Mouse (Mus musculus) left cerebral cortex, postnatal 4 days (tissue): ENCODE data around the gene Gm20388. TPM values are rescaled to one million over a fixed set of nuclear protein-coding genes. Genes with fewer than 3 reads are reported as not detected.

Source experiments
- DNase-seq: peaks from one replicate; pipeline ENCODE4 v3.0.0-alpha.2; 2022
- intact Hi-C: fragments of 180-260 bp; cut with DNase I; formaldehyde crosslinking; loops from one replicate; pipeline ENCODE4 v1.15.1; 2025
- total RNA-seq, 2 experiments: library from RNA; stranded (reverse); gene quantifications; 2 replicates each; pipeline ENCODE4 v1.2.3; 2021

Gene Gm20388
- total RNA-seq, 2 experiments from 2014 or later = 6.5 to 12.8 TPM

GRCm38 (mm10) chr8:122482448-122482847 is 2571.8 kb downstream of the Gm20388 start:
- intact Hi-C loops = no loop called here
- no peak for DNase-seq

GRCm38 (mm10) chr8:122483877-122484276 is 2573.2 kb downstream of the Gm20388 start:
- DNase-seq = no peak
- intact Hi-C loops = no loop called here

DNA sequence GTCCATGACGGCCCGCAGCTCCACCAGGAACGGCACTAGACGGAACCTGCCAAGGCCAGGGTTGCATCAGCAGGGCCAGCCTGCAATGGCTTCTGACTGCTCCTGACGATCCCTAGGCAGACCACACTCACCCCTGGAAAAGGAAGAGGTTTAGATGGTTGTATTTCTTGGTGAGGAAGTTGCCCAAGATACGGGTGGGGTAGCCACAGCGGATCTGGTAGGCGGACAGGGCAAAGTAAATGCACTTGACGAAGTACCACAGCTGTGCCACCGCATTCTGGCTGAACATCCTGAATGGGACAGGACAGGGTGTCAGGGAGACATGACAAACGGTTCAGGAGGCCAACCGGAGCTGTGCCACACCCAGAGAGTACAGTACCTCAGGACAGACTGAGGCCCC is 2574.2 kb downstream of the Gm20388 start:
- no peak for DNase-seq
- intact Hi-C loops = no loop called here

DNA sequence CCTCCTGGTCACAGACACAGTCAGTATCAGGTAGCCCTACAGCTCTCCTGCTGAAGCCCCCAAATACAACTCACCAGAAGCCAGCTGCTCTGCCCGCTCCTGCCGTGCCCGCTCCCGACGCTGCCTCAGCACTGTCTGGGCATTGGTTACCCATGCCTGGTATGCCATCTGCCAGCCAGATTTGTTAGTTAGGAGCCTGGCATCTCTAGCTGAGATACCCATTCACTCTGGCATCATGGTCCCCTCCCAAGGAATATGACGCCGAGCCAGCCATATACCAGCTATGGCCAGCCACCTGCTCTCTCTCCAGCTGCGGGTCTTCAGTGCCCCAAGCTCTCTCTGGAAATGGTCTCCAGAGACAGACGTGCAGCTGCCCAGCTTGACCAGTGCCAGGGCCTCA is 2577.7 kb downstream of the Gm20388 start:
- DNase-seq = peak; percentile 73
- intact Hi-C loops = no loop called here

DNA sequence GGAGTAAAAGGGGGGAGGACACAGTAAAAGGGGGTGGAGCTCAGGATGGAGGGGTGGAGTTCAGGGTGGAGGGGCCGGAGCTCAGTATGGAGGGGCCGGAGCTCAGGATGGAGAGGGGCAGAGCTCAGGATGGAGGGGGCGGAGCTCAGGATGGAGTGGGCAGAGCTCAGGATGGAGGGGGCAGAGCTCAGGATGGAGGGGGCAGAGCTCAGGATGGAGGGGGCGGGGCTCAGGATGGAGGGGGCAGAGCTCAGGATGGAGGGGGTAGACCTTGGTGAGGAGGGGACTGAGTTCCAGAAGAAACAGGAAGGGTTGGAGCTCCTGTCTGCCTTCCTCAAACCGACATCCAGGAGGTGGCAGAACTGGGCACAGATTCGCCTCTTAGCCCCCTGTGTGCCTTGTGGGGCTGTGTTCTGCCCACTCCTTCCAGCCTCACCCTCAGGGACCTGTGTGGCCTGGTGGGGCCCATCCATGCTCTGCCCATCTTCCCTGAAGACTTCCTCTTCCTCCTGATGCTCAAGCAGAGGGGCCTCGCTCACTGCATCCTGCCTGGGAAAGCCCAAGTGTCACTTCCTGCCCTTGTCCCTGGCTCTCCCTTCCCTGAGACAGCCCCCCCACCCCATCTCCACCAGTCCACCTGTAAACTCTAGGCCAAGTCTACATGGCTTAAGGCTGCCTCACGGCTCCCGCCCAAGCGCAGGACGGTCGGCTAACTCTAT is 2586.5 kb downstream of the Gm20388 start:
- DNase-seq = no peak
- intact Hi-C loops = no loop called here

DNA sequence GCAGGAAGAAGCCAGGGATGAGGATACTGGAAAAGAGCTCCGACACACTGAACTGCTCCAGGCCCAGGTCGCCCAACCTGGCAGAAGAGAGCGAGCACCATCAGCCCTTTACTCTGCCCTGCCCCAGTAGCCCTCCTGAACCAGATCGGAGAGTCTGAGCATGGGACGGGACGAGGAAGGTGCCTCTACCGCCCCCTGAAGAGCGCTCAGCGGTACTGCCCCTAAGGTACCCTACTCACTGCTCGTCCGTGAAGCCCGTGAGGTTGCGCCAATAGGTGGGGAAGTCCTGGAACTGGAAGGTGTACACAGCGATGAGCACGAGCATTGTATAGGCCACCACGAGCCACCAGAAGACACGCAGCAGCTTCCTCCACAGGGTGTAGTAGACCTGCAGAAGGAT is 2587.3 kb downstream of the Gm20388 start:
- intact Hi-C loops = no loop called here
- DNase-seq = no peak

DNA sequence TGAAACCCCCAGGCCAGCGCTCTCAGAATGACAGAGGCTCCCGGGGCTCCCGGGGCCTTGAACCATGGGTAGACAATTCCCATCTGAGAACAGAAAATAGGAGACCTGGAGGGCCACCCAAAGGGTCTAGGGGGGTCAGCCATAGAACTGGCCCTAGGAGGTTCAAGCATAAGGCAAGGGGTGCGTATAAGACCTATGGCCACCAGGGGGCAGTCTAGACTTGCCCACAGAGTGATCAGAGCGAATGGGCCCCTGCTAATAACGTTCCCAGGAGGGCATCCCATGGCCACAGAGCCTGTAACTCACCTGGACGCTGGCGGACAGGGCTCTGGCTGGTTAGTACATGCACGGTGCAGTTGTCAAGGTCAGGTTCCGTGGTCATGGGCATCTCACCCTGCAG is 2590.2 kb downstream of the Gm20388 start:
- intact Hi-C loops = loop anchor here (2.0 to 5.0 kb wide), 2 partner anchors 51 to 328 kb away; partner anchors contain the start of gene Piezo1
- peak; percentile 80 for DNase-seq

DNA sequence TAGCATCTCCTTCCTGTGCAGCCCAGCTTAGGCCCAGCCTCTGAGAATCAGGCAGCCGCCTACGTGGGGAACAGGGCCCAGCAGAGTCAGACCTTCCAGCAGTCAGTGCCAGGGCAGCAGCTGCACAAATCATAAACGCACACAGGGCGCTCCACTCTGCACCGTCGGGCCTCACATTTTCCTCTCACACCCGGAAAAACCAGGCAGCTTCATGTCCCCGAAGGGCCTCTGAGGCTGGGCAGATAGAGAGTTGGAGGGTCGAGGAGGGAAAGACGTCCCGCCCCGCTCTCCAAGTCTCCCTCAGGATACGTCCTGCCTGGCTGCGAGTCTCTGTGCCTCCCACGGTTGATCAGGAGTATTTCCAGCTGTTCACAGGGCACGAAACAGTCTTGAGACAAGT is 2600.9 kb downstream of the Gm20388 start:
- intact Hi-C loops = no loop called here

GRCm38 (mm10) chr8:122512392-122512791 is 2601.8 kb downstream of the Gm20388 start:
- no peak for DNase-seq
- intact Hi-C loops = no loop called here

More for the DNA sequence above, 2600.9 kb downstream of the Gm20388 start:
- DNase-seq = no peak

GRCm38 (mm10) chr8:122515699-122516098 is 2605.1 kb downstream of the Gm20388 start:
- intact Hi-C loops = no loop called here
- DNase-seq = no peak

- intact Hi-C loops = no loop called here
- DNase-seq = no peak
Observed at GRCm38 (mm10) chr8:122517541-122518190, 2607.0 kb downstream of the Gm20388 start.

DNA sequence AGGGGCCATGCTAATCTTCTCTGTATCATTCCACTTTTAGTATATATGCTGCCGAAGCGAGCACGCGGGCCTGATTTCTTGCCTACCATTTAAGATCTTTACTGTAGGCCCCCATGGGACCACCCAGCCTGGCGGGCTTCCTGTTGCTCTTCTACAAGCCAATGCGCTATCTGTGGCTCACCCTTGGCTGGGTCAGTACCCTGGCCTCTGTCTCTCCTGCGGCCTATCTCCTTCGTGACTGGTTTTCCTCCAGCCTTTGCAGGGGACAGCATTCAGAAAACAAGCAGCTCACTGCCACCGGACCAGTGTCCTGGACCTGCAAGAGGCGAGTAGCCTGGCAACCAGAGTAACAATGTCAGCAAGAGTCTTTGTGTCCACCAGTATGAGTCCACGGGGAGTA is 2610.0 kb downstream of the Gm20388 start:
- DNase-seq = no peak
- intact Hi-C loops = no loop called here

DNA sequence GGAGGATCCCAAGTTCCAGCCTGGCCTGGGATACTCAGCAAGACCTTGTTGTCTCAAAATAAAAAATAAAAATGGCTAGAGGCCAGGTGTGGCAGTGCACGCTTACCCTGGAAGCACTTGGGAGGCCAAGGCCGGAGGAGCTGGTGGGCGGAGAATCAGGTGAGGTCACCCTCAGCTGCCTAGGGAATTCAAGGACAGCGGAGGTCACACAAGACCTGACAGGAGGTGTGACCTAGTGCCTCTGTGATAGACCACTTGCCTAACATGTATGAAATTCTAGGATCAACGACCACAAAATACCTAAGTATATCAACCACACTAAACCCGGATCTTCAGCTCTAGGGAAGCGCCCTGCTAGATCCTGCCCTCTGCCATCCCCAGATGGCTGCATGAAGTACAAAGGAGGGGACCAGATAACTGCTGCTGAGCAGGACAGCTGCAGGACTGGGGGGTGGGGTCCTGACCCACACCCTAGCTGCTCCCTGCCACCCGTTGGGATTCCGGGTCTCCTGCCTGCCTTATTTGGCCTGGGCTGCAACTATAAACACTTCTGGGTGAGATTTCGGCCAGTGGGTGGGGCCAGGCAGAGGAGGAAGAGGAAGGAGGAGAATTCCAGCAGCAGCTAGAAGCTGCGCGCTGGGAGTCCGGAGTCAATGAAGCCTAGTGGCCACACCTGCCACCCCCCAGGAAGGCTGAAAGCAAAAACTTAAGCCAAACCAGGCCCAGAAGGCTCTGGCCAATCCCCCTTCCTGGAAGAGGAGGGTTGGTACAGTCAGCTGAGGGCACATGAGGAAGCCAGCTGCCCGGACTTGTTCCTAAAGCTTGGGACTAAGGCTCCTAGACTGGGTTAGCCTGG is 2612.4 kb downstream of the Gm20388 start:
- peak; percentile 54 for DNase-seq

DNA sequence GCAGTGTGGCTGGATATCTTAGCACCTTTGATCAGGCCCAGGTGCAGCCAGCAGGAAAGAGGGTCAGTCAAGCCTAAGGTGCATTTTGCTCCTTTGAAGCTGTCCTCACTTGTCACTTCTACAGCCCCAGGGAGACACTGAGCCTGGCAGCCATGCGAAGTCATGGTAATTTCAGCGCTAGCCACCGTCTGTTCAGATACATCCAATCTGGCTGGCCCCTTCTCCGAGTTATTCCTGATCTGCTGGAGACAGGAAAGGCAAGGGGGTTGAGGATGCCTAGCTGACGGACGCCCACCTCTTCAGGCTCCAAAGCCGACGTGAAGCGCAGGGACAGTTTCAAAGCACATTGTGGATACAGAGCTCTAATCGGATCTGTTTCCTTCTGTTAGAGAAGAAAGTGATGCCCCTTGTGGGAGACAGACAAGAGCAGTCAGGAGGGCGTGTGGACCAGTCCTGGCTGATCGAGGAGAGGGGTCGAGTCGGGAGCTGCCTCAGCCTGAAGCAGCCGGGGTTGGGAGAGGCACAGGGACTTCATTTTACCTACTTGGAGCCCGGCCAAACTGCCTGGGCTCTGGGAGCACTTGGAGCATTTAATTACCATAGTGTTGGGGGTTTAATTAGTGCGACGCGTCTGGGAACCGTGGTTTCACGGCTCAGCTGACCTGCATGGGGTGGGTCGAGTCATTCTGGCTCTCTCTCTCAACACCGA is 2613.2 kb downstream of the Gm20388 start:
- peak; percentile 70 for DNase-seq
- intact Hi-C loops = no loop called here

More for the DNA sequence above, 2612.4 kb downstream of the Gm20388 start:
- intact Hi-C loops = no loop called here

DNA sequence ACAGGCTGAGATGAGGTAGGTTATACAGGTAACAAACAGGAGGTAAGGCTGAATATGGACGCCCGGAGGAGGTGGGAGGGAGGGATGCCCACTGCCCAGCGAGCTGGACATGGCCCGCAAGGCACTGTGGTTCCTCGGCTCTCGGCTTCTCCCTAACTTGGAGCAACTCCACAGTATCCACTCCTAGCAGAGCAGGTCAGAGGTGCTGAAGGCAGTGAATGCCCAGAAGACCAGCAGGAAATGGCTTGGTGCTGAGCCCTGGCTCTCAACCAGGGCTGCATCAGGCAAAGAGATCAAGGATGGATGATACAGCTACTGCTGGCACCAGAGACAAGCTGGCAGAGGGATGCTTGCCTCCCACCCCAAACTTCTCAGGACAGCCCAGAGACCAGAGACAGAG is 2613.9 kb downstream of the Gm20388 start:
- intact Hi-C loops = no loop called here
- DNase-seq = peak; percentile 35

GRCm38 (mm10) chr8:122525004-122525403 is 2614.4 kb downstream of the Gm20388 start:
- no peak for DNase-seq
- intact Hi-C loops = no loop called here

- no peak for DNase-seq
- intact Hi-C loops = no loop called here
Observed at GRCm38 (mm10) chr8:122526084-122526483, 2615.4 kb downstream of the Gm20388 start.

GRCm38 (mm10) chr8:122526526-122527170 is 2616.0 kb downstream of the Gm20388 start:
- intact Hi-C loops = no loop called here
- DNase-seq = no peak

DNA sequence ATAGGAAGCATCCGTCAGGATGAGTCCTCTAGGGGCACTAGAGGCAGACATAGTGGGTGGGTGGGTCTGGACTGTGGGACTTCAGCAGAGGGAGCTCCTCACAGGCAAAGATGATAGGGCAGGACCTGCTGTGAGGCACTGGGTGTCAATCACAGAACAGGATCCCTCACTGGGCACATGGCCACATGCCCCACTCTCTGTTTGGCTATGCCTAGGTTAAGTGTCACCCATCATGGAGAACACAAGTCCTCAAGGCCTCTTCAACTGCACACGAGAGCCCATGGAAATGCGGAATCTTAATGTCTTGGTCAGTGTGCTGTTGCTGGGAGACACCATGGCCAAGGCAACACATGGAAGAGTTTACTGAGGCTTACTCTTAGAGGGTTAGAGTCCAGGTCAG is 2617.3 kb downstream of the Gm20388 start:
- intact Hi-C loops = no loop called here
- DNase-seq = no peak

- intact Hi-C loops = no loop called here
- DNase-seq = no peak
Observed at GRCm38 (mm10) chr8:122529159-122529558, 2618.5 kb downstream of the Gm20388 start.
